Mouse (Mus musculus) liver, adult 2 months (tissue): Measurements from ENCODE around the gene Oip5.

Source experiments
- CTCF ChIP-seq: fragments of 200-500 bp; IDR thresholded peaks from 2 replicates; pipeline ENCODE4 v1.5.1; 2011; ENCODE audit warnings: low read depth, low read length, control low read depth
- POLR2A ChIP-seq: fragments of 200-500 bp; IDR thresholded peaks from 2 replicates; pipeline ENCODE4 v1.6.1; 2011; ENCODE audit warnings: low read length, control low read depth; ENCODE audit not compliant: insufficient read depth; ENCODE audit errors: extremely low read depth

DNA sequence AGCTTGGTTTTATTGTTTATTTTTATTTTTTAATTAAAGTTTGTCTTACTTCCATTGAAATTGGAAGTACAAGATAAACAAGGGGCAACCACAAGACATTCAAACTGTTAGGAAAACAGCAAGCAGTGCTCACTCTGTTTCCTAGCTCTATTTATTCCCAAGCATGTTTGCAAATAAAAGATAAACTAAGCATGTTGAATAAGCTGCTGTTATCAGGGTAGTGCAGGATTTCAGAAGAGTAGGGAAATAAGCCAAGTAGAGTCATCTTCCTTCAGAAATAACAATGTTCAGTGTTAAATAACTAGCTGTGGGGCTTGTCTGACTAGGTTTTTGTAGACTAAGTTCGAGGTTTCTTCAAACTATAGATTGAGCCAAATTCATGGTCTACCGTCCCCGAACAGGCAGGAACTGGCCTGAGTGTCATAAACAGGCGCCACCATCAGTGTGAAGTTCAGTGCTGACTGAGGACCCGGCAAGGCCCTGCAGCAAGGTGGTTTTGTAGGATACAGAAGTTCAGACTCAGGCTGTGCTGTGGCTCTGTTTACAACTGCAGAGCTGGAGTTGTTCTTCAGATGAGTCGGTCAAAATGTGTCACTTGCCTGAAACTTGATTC, 12.8 kb downstream of the Oip5 start:
- TF ChIP-seq CTCF (no peak), POLR2A (no peak)
